Mouse (Mus musculus): ENCODE measurements at regions not wholly inside any gene's neighbourhood (a gene's known extent, or its start where the extent isn't known, plus 50 kb on each side); places are given as distances from the start of the nearest gene placed in this dataset.
A peak's percentile ranks its signal among the peaks of the same experiment; 100 is the strongest.

DNA sequence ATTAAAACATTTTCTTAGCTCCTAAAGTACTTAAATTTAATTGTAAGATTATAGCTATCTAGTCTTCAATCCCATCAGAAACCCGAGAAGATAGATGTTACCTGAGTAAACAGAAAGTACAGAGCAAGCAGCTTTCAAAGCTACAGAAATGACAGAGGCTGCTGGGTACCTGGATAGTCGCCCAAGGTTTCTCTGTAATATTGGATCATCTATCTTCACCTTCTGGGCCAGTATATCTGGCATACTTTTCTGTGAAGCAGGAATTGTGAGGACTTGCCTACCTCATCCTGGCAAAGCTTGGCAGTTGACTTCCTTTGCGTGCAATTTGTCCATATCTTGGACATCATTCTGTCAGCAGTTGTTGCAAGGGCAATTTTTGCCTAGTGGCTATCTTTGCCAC is 356.4 kb downstream of the Cd109 start:
- no peaks in the 10 kb centered on the region for H3K27me3 ChIP-seq (ENCODE audit: control insufficient read depth, insufficient read depth, low read length)
- WGBS = 66% methylated on average over 3 of the region's 3 CpGs
- ATAC-seq (ENCODE audit: insufficient read depth, low read depth) (no peak), DNase-seq (ENCODE audit: low spot score) (no peak)
- no peaks in the 10 kb centered on the region for H3K9me3 ChIP-seq (replicated peaks; ENCODE audit: control insufficient read depth, low read length)
- H3K4me2 ChIP-seq (ENCODE audit: low read depth, low read length) = no peak overlapping the region
- H3K36me3 ChIP-seq (replicated peaks; ENCODE audit: control insufficient read depth, insufficient read depth, low read length) = no peaks in the 10 kb centered on the region
- TF ChIP-seq EP300 (IDR thresholded peaks at IDR 0.05; ENCODE audit: low read depth) (no peak), CTCF (IDR thresholded peaks at IDR 0.05; ENCODE audit: low read depth) (no peak)
- H3K4me3 ChIP-seq (ENCODE audit: low read depth, low read length) = no peak overlapping the region
- H3K9ac ChIP-seq (replicated peaks; ENCODE audit: low read depth, low read length) = no peak overlapping the region
- no peaks in the 10 kb centered on the region for H3K4me1 ChIP-seq (ENCODE audit: control insufficient read depth, insufficient read depth)
- no peak overlapping the region for H3K27ac ChIP-seq (ENCODE audit: low read depth)

GRCm38 (mm10) chr9:78983734-78984133 is 368.4 kb downstream of the Cd109 start:
- no peak overlapping the region for H3K4me3 ChIP-seq (ENCODE audit: low read depth, low read length)
- H3K27me3 ChIP-seq (ENCODE audit: control insufficient read depth, insufficient read depth, low read length) = no peaks in the 10 kb centered on the region
- WGBS = 60% methylated on average over 2 of the region's 2 CpGs
- ATAC-seq (ENCODE audit: insufficient read depth, low read depth) = no peak
- DNase-seq (ENCODE audit: low spot score) = no peak
- no peaks in the 10 kb centered on the region for H3K4me1 ChIP-seq (ENCODE audit: control insufficient read depth, insufficient read depth)
- H3K9ac ChIP-seq (replicated peaks; ENCODE audit: low read depth, low read length) = no peak overlapping the region
- H3K27ac ChIP-seq (ENCODE audit: low read depth) = no peak overlapping the region
- H3K36me3 ChIP-seq (replicated peaks; ENCODE audit: control insufficient read depth, insufficient read depth, low read length) = no peaks in the 10 kb centered on the region
- no peaks in the 10 kb centered on the region for H3K9me3 ChIP-seq (replicated peaks; ENCODE audit: control insufficient read depth, low read length)
- H3K4me2 ChIP-seq (ENCODE audit: low read depth, low read length) = no peak overlapping the region
- TF ChIP-seq EP300 (IDR thresholded peaks at IDR 0.05; ENCODE audit: low read depth) (no peak), CTCF (IDR thresholded peaks at IDR 0.05; ENCODE audit: low read depth) (no peak)

DNA sequence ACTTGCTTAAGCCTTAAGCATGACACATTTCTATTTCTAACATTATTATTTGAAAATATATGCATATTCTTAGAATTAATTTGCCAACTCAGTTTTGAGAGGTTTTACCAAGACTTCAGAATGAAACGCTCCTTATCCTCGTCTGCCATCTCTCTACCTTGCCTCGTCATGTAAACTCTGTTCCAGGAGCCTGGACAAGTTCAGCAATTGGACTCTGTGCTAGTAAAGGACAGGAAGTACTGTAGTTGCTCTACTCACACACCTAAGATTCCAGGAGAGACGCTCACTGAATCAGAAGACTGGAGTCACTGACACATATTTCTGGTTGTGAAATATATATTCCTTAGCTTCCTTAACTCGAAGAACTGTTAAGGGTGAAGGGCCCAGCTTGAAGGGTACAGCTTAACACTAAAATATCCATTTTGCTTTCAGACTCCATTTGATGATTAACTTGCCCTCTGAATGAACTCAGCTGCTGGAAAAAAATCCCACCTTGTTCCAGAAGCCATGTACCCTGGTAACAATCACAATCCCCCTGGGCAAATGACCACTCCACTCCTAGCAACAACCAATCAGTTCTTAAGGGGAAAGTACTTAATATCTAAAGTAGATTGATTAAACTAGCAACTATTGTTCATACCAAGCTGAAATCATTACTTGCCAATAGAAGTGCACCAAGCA is 370.0 kb downstream of the Cd109 start:
- ATAC-seq (ENCODE audit: insufficient read depth, low read depth) = no peak
- Histone ChIP-seq H3K9me3 (replicated peaks; ENCODE audit: control insufficient read depth, low read length) (no peaks in the 10 kb centered on the region), H3K4me3 (ENCODE audit: low read depth, low read length) (no peak overlapping the region), H3K36me3 (replicated peaks; ENCODE audit: control insufficient read depth, insufficient read depth, low read length) (no peaks in the 10 kb centered on the region), H3K27me3 (ENCODE audit: control insufficient read depth, insufficient read depth, low read length) (no peaks in the 10 kb centered on the region), H3K27ac (ENCODE audit: low read depth) (no peak overlapping the region), H3K4me1 (ENCODE audit: control insufficient read depth, insufficient read depth) (no peaks in the 10 kb centered on the region), H3K4me2 (ENCODE audit: low read depth, low read length) (no peak overlapping the region), H3K9ac (replicated peaks; ENCODE audit: low read depth, low read length) (no peak overlapping the region)
- TF ChIP-seq CTCF (IDR thresholded peaks at IDR 0.05; ENCODE audit: low read depth) (no peak), EP300 (IDR thresholded peaks at IDR 0.05; ENCODE audit: low read depth) (no peak)
- WGBS = 76% methylated on average over 5 of the region's 5 CpGs
- DNase-seq (ENCODE audit: low spot score) = no peak

- Histone ChIP-seq H3K4me1 (ENCODE audit: control insufficient read depth, insufficient read depth) (no peaks in the 10 kb centered on the region; the same call in 1 of the 2 replicates), H3K27me3 (ENCODE audit: control insufficient read depth, insufficient read depth, low read length) (no peaks in the 10 kb centered on the region), H3K27ac (ENCODE audit: low read depth) (no peak overlapping the region), H3K4me3 (ENCODE audit: low read depth, low read length) (no peak overlapping the region), H3K36me3 (replicated peaks; ENCODE audit: control insufficient read depth, insufficient read depth, low read length) (no peaks in the 10 kb centered on the region), H3K9me3 (replicated peaks; ENCODE audit: control insufficient read depth, low read length) (no peaks in the 10 kb centered on the region), H3K9ac (replicated peaks; ENCODE audit: low read depth, low read length) (no peak overlapping the region), H3K4me2 (ENCODE audit: low read depth, low read length) (no peak overlapping the region)
- TF ChIP-seq CTCF (IDR thresholded peaks at IDR 0.05; ENCODE audit: low read depth) (no peak), EP300 (IDR thresholded peaks at IDR 0.05; ENCODE audit: low read depth) (no peak)
- ATAC-seq (ENCODE audit: insufficient read depth, low read depth) (no peak), DNase-seq (ENCODE audit: low spot score) (no peak)
- 72% methylated on average over 4 of the region's 4 CpGs for WGBS
Measured at GRCm38 (mm10) chr9:78991310-78991709, 376.0 kb downstream of the Cd109 start.

- no peak overlapping the region for H3K9ac ChIP-seq (replicated peaks; ENCODE audit: low read depth, low read length)
- no peak overlapping the region for H3K4me3 ChIP-seq (ENCODE audit: low read depth, low read length)
- no peak for TF ChIP-seq CTCF (IDR thresholded peaks at IDR 0.05; ENCODE audit: low read depth)
- no peaks in the 10 kb centered on the region for H3K36me3 ChIP-seq (replicated peaks; ENCODE audit: control insufficient read depth, insufficient read depth, low read length)
- no peak overlapping the region for H3K27ac ChIP-seq (ENCODE audit: low read depth)
- no peaks in the 10 kb centered on the region for H3K4me1 ChIP-seq (ENCODE audit: control insufficient read depth, insufficient read depth)
- ATAC-seq (ENCODE audit: insufficient read depth, low read depth) (no peak), DNase-seq (ENCODE audit: low spot score) (no peak)
- no peak overlapping the region for H3K4me2 ChIP-seq (ENCODE audit: low read depth, low read length)
- no peaks in the 10 kb centered on the region for H3K27me3 ChIP-seq (ENCODE audit: control insufficient read depth, insufficient read depth, low read length)
- no peaks in the 10 kb centered on the region for H3K9me3 ChIP-seq (replicated peaks; ENCODE audit: control insufficient read depth, low read length)
Measured at GRCm38 (mm10) chr9:79001081-79001480, 385.7 kb downstream of the Cd109 start.

- ATAC-seq (ENCODE audit: insufficient read depth, low read depth) = peak; percentile 55
- WGBS = 56% methylated on average over 1 of the region's 1 CpGs
Measured at GRCm38 (mm10) chr9:79001930-79002329, 386.6 kb downstream of the Cd109 start.

More at GRCm38 (mm10) chr9:79001930-79002329, 386.6 kb downstream of the Cd109 start:
- DNase-seq (ENCODE audit: low spot score) = peak; percentile 44
- Histone ChIP-seq H3K4me3 (ENCODE audit: low read depth, low read length) (no peak overlapping the region), H3K36me3 (replicated peaks; ENCODE audit: control insufficient read depth, insufficient read depth, low read length) (no peaks in the 10 kb centered on the region), H3K4me1 (ENCODE audit: control insufficient read depth, insufficient read depth) (no peaks in the 10 kb centered on the region), H3K4me2 (ENCODE audit: low read depth, low read length) (no peak overlapping the region), H3K9me3 (replicated peaks; ENCODE audit: control insufficient read depth, low read length) (no peaks in the 10 kb centered on the region), H3K27ac (ENCODE audit: low read depth) (peak overlapping the region; percentile 18; the same call in 1 of the 2 replicates), H3K9ac (replicated peaks; ENCODE audit: low read depth, low read length) (no peak overlapping the region), H3K27me3 (ENCODE audit: control insufficient read depth, insufficient read depth, low read length) (no peaks in the 10 kb centered on the region)
- TF ChIP-seq CTCF (IDR thresholded peaks at IDR 0.05; ENCODE audit: low read depth) = no peak
- peak; percentile 72; the same call in 1 of the 2 replicates for TF ChIP-seq EP300 (IDR thresholded peaks at IDR 0.05; ENCODE audit: low read depth)

All from heart, postnatal 0 days (tissue).